Mouse (Mus musculus) myocyte (in vitro differentiated cells): ENCODE results near the gene Olfr237-ps1.
"Not testable (repeated sequence)": the region's sequence is repeated elsewhere in the genome, so short reads cannot be mapped to it uniquely, and the experiment has no call there.

Experiments
- E2F4 ChIP-seq: IDR thresholded peaks from one replicate; pipeline ENCODE4 v1.6.1; 2011; ENCODE audit warnings: mild to moderate bottlenecking, control low read depth, moderate library complexity; ENCODE audit not compliant: insufficient read depth
- MAX ChIP-seq: IDR thresholded peaks from one replicate; pipeline ENCODE4 v1.6.1; 2011; ENCODE audit warnings: low read depth, mild to moderate bottlenecking, control low read depth
- MYOG ChIP-seq, 3 experiments: IDR thresholded peaks; one replicate each; pipeline ENCODE4 v1.6.1; 2011; ENCODE audit warnings: control low read depth in 2 of 3, low read depth in 2 of 3, mild to moderate bottlenecking in 2 of 3; ENCODE audit not compliant: insufficient read length in 2 of 3, control insufficient read depth in 1 of 3, insufficient read depth in 1 of 3
- POLR2A ChIP-seq: IDR thresholded peaks from one replicate; pipeline ENCODE4 v1.6.1; 2011; ENCODE audit warnings: low read depth, mild to moderate bottlenecking, control low read depth, moderate library complexity; ENCODE audit not compliant: insufficient read length
- TCF12 ChIP-seq: IDR thresholded peaks from one replicate; pipeline ENCODE4 v1.6.1; 2011; ENCODE audit warnings: mild to moderate bottlenecking, control low read depth; ENCODE audit not compliant: poor library complexity, insufficient read depth, severe bottlenecking
- USF1 ChIP-seq: IDR thresholded peaks from one replicate; pipeline ENCODE4 v1.6.1; 2011; ENCODE audit warnings: low read depth, mild to moderate bottlenecking, control low read depth, moderate library complexity

GRCm38 (mm10) chr6:43106069-43106468, 40.3 kb upstream of the Olfr237-ps1 start, which contains the start of gene Olfr441:
- not testable (repeated sequence) for TF ChIP-seq E2F4; POLR2A; MAX; USF1; TCF12; MYOG (IDR thresholded peaks at IDR 0.05; ENCODE audit: control insufficient read depth in 1 of 3, insufficient read depth in 1 of 3, insufficient read length in 2 of 3, low read depth in 2 of 3)
